Mouse (Mus musculus): ENCODE data around the gene Gm11492. TPM values are rescaled to one million over a fixed set of nuclear protein-coding genes. Genes with fewer than 3 reads are reported as not detected.

Gene Gm11492
- polyA plus RNA-seq, 1 experiment from 2014 or later: not detected

DNA sequence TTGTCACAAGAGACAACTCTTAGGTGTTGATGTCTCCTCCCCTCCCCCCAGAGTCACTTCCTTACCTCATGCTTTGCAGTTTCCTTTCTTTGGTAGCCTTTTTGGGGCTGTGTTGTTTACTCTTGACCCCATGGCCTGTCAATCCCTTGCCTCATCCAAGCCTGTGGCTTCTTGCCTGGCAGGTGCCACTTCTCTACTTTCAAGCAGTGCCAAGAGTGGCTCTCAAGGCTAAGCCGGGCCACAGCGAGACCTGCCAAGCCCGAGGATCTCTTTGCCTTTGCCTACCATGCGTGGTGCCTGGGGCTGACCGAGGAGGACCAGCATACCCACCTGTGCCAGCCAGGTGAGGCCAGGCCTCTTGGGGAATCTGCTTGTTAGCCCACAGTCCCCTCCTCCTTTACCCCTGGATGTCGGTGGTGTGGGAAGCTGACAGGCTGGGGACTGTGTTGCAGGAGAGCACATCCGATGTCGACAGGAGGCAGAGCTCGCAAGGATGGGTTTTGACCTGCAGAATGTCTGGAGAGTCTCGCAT lies 33.9 kb downstream of the Gm11492 start:
- no peak overlapping the region for H3K9ac ChIP-seq (ENCODE audit: low read depth, low read length)
- DNase-seq (ENCODE audit: low spot score) (no peak), ATAC-seq (ENCODE audit: low FRiP score) (no peak)
- WGBS: 95% methylated on average over 10 of the region's 10 CpGs
- no peak overlapping the region for H3K27ac ChIP-seq (ENCODE audit: low read depth, low read length)
- no peaks in the 10 kb centered on the region for H3K9me3 ChIP-seq (ENCODE audit: control insufficient read depth, low read length)
- H3K4me2 ChIP-seq (replicated peaks; ENCODE audit: low read depth, low read length): no peak overlapping the region
- no peaks in the 10 kb centered on the region for H3K27me3 ChIP-seq (ENCODE audit: control insufficient read depth, insufficient read depth, low read length)
- H3K4me3 ChIP-seq (ENCODE audit: low read depth, low read length): no peak overlapping the region
- H3K4me1 ChIP-seq (replicated peaks; ENCODE audit: control insufficient read depth, insufficient read depth, low read length): no peaks in the 10 kb centered on the region
- peaks cover 43% of the 10 kb centered on the region for H3K36me3 ChIP-seq (ENCODE audit: control insufficient read depth, insufficient read depth, low read length)

DNA sequence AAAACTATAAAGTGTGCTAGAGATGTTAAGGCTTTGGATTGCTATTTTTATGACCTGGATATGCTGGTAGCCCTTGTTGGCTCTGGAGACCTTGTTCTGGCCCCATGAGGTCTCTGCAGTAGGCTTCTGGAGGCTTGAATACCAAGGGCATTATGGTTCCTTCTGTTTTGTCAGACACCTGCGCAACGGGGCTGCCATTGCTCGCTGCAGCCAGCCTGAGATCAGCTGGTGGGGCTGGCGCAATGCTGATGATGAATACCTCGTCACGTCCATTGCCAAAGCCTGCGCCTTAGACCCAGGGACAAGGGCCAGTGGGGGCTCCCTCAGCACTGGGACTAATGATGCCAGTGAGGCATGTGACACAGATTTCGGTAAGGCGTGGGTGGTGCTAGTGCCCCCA lies 35.8 kb downstream of the Gm11492 start:
- 94% methylated on average over 9 of the region's 9 CpGs for WGBS
- H3K36me3 ChIP-seq (ENCODE audit: control insufficient read depth, insufficient read depth, low read length): peaks cover 41% of the 10 kb centered on the region

DNA sequence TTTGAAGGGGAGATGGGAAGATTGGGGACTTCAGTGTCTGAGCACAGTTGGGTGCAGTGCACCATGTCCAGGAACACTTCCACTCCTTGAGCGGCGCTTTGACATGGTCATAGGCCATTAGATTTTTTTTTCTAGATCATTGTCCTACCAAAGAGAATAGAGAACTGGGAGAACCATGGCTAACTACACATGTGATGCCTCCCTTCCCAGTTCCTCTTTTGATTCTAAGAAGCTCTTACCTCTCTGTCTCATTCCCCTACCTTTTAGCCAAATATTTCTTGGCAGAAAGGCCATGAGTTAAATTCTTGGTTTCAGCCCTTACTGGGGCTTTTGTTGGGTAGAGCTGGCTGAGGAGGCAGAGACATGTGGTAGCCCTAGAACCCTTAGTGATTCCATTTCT lies 37.1 kb downstream of the Gm11492 start:
- Histone ChIP-seq H3K4me3 (ENCODE audit: low read depth, low read length) (no peak overlapping the region), H3K9ac (ENCODE audit: low read depth, low read length) (no peak overlapping the region), H3K4me1 (replicated peaks; ENCODE audit: control insufficient read depth, insufficient read depth, low read length) (no peaks in the 10 kb centered on the region), H3K4me2 (replicated peaks; ENCODE audit: low read depth, low read length) (no peak overlapping the region), H3K36me3 (ENCODE audit: control insufficient read depth, insufficient read depth, low read length) (peaks cover 33% of the 10 kb centered on the region), H3K27ac (ENCODE audit: low read depth, low read length) (no peak overlapping the region), H3K9me3 (ENCODE audit: control insufficient read depth, low read length) (no peaks in the 10 kb centered on the region), H3K27me3 (ENCODE audit: control insufficient read depth, insufficient read depth, low read length) (no peaks in the 10 kb centered on the region)
- ATAC-seq (ENCODE audit: low FRiP score) (no peak), DNase-seq (ENCODE audit: low spot score) (no peak)
- WGBS: 93% methylated on average over 2 of the region's 2 CpGs

More for the DNA sequence above, 35.8 kb downstream of the Gm11492 start:
- Histone ChIP-seq H3K9me3 (ENCODE audit: control insufficient read depth, low read length) (no peaks in the 10 kb centered on the region), H3K4me1 (replicated peaks; ENCODE audit: control insufficient read depth, insufficient read depth, low read length) (no peaks in the 10 kb centered on the region), H3K4me2 (replicated peaks; ENCODE audit: low read depth, low read length) (no peak overlapping the region), H3K4me3 (ENCODE audit: low read depth, low read length) (no peak overlapping the region), H3K27ac (ENCODE audit: low read depth, low read length) (no peak overlapping the region), H3K9ac (ENCODE audit: low read depth, low read length) (no peak overlapping the region), H3K27me3 (ENCODE audit: control insufficient read depth, insufficient read depth, low read length) (no peaks in the 10 kb centered on the region)
- DNase-seq (ENCODE audit: low spot score) (no peak), ATAC-seq (ENCODE audit: low FRiP score) (no peak)

DNA sequence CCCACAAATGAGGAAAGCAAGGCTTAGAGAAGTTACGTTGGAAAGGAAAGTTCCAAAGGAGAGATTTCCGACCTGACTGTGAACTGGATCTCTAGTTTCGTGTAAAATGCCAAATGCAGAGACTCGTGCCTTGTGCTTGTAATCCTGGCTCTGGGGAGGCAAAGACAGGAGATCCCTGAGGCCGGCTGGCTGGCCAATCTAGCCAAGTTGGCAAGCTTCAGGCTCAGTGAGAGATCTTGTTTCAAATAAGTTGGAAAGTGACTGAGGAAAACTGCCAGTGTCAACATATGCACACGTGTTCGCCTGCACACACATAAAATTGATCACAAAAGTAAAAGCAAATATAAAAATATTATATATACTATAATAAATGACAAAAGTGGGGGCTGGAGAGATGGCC lies 42.8 kb downstream of the Gm11492 start:
- Histone ChIP-seq H3K27ac (ENCODE audit: low read depth, low read length) (no peak overlapping the region), H3K4me1 (replicated peaks; ENCODE audit: control insufficient read depth, insufficient read depth, low read length) (no peaks in the 10 kb centered on the region), H3K9me3 (ENCODE audit: control insufficient read depth, low read length) (no peaks in the 10 kb centered on the region), H3K27me3 (ENCODE audit: control insufficient read depth, insufficient read depth, low read length) (no peaks in the 10 kb centered on the region), H3K36me3 (ENCODE audit: control insufficient read depth, insufficient read depth, low read length) (peaks cover 31% of the 10 kb centered on the region), H3K4me2 (replicated peaks; ENCODE audit: low read depth, low read length) (no peak overlapping the region), H3K9ac (ENCODE audit: low read depth, low read length) (no peak overlapping the region), H3K4me3 (ENCODE audit: low read depth, low read length) (no peak overlapping the region)
- no peak for DNase-seq (ENCODE audit: low spot score)
- WGBS: 92% methylated on average over 7 of the region's 7 CpGs
- ATAC-seq (ENCODE audit: low FRiP score): no peak

DNA sequence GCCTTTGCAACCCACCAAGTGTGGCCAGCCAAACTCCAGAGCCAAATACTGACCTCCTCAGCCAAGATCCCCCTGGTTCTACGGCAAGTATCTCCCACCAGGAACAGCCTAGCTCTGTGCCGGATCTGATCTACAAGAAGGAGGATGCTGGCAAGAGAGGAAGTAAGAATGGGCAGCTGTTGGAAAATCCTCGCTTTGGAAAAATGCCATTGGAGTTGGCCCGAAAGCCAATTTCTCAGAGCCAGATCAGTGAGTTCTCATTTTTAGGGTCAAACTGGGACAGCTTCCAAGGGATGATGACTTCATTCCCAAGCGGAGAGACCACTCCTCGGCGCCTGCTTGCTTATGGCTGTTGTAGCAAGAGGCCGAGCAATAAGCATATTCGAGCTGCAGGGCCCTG lies 45.1 kb downstream of the Gm11492 start:
- H3K4me3 ChIP-seq (ENCODE audit: low read depth, low read length): no peak overlapping the region
- no peaks in the 10 kb centered on the region for H3K4me1 ChIP-seq (replicated peaks; ENCODE audit: control insufficient read depth, insufficient read depth, low read length)
- H3K27ac ChIP-seq (ENCODE audit: low read depth, low read length): no peak overlapping the region
- H3K9me3 ChIP-seq (ENCODE audit: control insufficient read depth, low read length): no peaks in the 10 kb centered on the region
- no peaks in the 10 kb centered on the region for H3K27me3 ChIP-seq (ENCODE audit: control insufficient read depth, insufficient read depth, low read length)
- 92% methylated on average over 9 of the region's 9 CpGs for WGBS
- no peak overlapping the region for H3K9ac ChIP-seq (ENCODE audit: low read depth, low read length)
- H3K4me2 ChIP-seq (replicated peaks; ENCODE audit: low read depth, low read length): no peak overlapping the region
- peaks cover 32% of the 10 kb centered on the region for H3K36me3 ChIP-seq (ENCODE audit: control insufficient read depth, insufficient read depth, low read length)
- no peak for DNase-seq (ENCODE audit: low spot score)
- ATAC-seq (ENCODE audit: low FRiP score): no peak

DNA sequence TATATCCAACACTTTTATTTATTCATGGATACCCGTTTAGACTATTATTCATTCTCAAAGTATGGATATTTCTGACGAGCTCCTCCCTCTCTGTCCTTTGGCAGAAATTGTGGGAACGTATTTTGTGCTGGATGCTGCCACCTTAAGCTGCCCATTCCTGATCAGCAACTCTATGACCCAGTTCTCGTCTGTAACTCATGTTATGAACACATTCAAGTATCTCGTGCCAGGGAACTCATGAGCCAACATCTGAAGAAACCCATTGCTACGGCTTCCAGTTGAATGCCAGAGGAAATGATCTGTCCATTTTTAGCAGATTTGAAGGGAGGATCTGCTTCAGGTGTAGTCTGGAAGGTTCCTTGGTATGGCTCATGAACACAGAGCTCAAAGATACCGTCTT lies 47.5 kb downstream of the Gm11492 start:
- WGBS: 94% methylated on average over 7 of the region's 7 CpGs
- peaks cover 41% of the 10 kb centered on the region for H3K36me3 ChIP-seq (ENCODE audit: control insufficient read depth, insufficient read depth, low read length)

DNA sequence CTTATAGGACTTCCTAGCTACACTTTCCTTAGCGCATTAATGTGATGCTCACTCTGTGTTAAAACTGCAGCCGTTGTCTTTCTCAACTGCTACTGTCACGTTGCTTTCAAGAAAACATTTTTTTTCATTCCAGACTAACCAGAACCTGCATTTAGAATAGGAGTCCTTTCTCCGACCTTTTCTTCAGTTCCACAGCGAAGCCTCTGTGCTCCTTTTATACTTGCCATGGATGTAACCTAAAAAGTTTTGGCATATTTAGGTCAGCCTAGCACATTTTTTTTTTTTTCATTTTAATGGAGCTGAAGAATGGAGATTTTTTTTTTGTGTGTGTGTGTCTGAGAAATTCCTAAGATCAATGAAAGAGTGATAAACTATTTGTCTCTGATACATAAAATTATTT lies 49.1 kb downstream of the Gm11492 start:
- WGBS: 95% methylated on average over 5 of the region's 5 CpGs
- Histone ChIP-seq H3K4me2 (replicated peaks; ENCODE audit: low read depth, low read length) (no peak overlapping the region), H3K36me3 (ENCODE audit: control insufficient read depth, insufficient read depth, low read length) (peaks cover 41% of the 10 kb centered on the region), H3K4me3 (ENCODE audit: low read depth, low read length) (no peak overlapping the region), H3K27me3 (ENCODE audit: control insufficient read depth, insufficient read depth, low read length) (no peaks in the 10 kb centered on the region), H3K27ac (ENCODE audit: low read depth, low read length) (no peak overlapping the region), H3K4me1 (replicated peaks; ENCODE audit: control insufficient read depth, insufficient read depth, low read length) (no peaks in the 10 kb centered on the region), H3K9me3 (ENCODE audit: control insufficient read depth, low read length) (no peaks in the 10 kb centered on the region), H3K9ac (ENCODE audit: low read depth, low read length) (no peak overlapping the region)
- DNase-seq (ENCODE audit: low spot score) (no peak), ATAC-seq (ENCODE audit: low FRiP score) (no peak)

More for the DNA sequence above, 47.5 kb downstream of the Gm11492 start:
- H3K9ac ChIP-seq (ENCODE audit: low read depth, low read length): no peak overlapping the region
- no peaks in the 10 kb centered on the region for H3K27me3 ChIP-seq (ENCODE audit: control insufficient read depth, insufficient read depth, low read length)
- no peak for DNase-seq (ENCODE audit: low spot score)
- no peak overlapping the region for H3K4me3 ChIP-seq (ENCODE audit: low read depth, low read length)
- H3K4me2 ChIP-seq (replicated peaks; ENCODE audit: low read depth, low read length): no peak overlapping the region
- no peak overlapping the region for H3K27ac ChIP-seq (ENCODE audit: low read depth, low read length)
- no peaks in the 10 kb centered on the region for H3K9me3 ChIP-seq (ENCODE audit: control insufficient read depth, low read length)
- no peak for ATAC-seq (ENCODE audit: low FRiP score)
- no peaks in the 10 kb centered on the region for H3K4me1 ChIP-seq (replicated peaks; ENCODE audit: control insufficient read depth, insufficient read depth, low read length)

DNA sequence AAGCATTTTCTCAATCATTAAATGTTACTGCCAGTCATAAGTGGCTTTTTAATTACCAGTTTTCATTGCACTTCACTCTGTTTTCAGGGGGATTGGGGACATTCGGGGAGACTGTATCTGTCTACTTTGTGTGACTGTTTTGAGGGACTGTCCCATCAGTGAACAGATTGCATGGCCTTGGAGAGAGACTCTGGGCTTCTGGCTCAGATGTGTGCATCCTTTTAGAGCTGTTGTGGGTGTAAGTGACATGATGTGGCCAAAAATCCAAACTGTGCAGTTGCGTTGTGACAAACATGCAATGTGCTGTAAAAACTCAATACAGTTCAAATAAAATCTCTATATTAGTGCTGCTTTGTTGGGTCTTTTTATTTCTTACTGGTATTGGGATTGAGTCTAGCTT lies 49.5 kb downstream of the Gm11492 start:
- 96% methylated on average over 2 of the region's 2 CpGs for WGBS
- H3K27ac ChIP-seq (ENCODE audit: low read depth, low read length): no peak overlapping the region
- no peak overlapping the region for H3K4me2 ChIP-seq (replicated peaks; ENCODE audit: low read depth, low read length)
- no peak overlapping the region for H3K4me3 ChIP-seq (ENCODE audit: low read depth, low read length)
- no peak overlapping the region for H3K9ac ChIP-seq (ENCODE audit: low read depth, low read length)
- no peaks in the 10 kb centered on the region for H3K27me3 ChIP-seq (ENCODE audit: control insufficient read depth, insufficient read depth, low read length)
- H3K36me3 ChIP-seq (ENCODE audit: control insufficient read depth, insufficient read depth, low read length): peaks cover 41% of the 10 kb centered on the region
- no peaks in the 10 kb centered on the region for H3K4me1 ChIP-seq (replicated peaks; ENCODE audit: control insufficient read depth, insufficient read depth, low read length)
- DNase-seq (ENCODE audit: low spot score): no peak
- no peak for ATAC-seq (ENCODE audit: low FRiP score)
- no peaks in the 10 kb centered on the region for H3K9me3 ChIP-seq (ENCODE audit: control insufficient read depth, low read length)

DNA sequence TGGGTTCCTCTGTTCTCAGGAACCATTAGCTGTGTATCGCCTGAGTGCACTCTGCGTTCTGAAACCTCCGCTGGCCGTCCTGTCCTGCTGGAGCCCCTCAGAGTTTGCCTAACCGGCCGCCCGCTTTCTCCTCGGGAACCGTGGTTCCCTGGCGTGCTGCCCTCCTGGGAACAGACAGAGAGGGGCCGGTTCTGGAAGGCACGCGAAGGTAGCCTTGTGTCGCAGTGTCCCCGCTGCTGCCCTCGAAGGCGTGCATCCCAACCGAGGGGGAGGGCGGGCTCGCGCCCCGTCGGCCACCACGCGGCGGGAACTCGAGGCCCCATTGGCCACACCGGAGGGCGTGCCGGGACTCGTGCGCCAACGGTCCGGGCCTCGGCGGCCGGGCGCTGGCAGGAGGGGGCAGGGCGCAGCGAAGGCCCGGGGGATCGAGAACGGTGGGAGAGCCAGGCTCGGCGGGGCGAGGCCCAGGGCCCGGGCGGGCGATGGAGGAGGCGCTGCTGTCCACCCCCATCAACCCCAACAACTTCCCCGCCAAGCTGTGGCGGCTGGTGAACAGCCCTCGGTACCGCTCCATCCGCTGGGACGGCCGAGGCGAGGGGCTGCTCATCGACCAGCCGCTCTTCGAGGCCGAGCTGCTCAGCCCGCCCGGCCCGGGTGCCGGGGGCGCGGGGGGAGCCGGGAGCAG lies 50.5 kb downstream of the Gm11492 start, which contains the start of gene Hsf5:
Gene Hsf5 (plus strand): TSS at position 375 of the 685 bp plus-strand sequence.
- Histone ChIP-seq H3K27me3 (ENCODE audit: control insufficient read depth, insufficient read depth, low read length) (no peaks in the 10 kb centered on the region), H3K9me3 (ENCODE audit: control insufficient read depth, low read length) (no peaks in the 10 kb centered on the region), H3K4me1 (replicated peaks; ENCODE audit: control insufficient read depth, insufficient read depth, low read length) (no peaks in the 10 kb centered on the region), H3K4me3 (ENCODE audit: low read depth, low read length) (no peak within 1 kb of the TSS), H3K4me2 (replicated peaks; ENCODE audit: low read depth, low read length) (no peak within 1 kb of the TSS), H3K9ac (ENCODE audit: low read depth, low read length) (no peak within 1 kb of the TSS), H3K36me3 (ENCODE audit: control insufficient read depth, insufficient read depth, low read length) (peaks cover 36% of the 10 kb centered on the region), H3K27ac (ENCODE audit: low read depth, low read length) (no peak within 1 kb of the TSS)
- 88% methylated on average over 51 of the region's 69 CpGs for WGBS
- ATAC-seq (ENCODE audit: low FRiP score) (no peak), DNase-seq (ENCODE audit: low spot score) (no peak)

Measured in hindbrain, embryonic 11.5 days (tissue).